In the genomic region with DNA sequence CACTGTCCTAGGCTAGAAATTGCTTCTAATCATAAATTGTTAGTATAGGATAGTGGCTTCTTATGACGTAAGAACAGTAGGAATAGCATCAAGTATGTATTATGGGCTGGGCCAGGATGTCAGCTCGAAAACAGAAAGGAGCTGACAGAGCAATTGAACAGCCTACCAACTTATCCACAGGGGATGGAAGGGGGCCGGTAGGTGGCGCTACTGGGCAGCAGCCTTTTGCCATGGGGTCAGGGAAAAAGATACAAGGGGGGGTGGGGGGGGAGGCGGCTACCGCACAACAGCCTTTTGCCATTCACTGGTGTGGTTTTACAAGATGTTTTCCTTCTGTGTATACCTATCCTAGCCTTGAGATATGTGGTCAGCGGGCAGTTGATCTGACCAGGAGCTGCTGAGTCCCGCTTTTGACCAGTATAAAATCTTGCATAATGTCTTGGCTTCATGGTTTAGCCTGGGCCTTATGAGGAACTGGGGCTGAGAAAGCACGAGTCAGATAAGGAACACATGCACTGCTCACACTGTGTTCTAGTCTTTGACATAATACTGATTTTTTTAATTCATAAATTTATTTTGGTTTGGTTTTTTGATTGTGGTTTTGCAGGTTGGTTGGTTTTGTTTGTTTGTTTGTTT, we compare ENCODE assay signal across 9 mouse cellular contexts. TPM values are rescaled to one million over a fixed set of nuclear protein-coding genes. Genes with fewer than 3 reads are reported as not detected.
DNase-seq lines count a peak whose midpoint lies in the region; ATAC-seq and TF ChIP-seq lines count a peak whose summit lies in the region.
"Had no signal": no experiment of that assay in that cellular context is flagged by ENCODE, and none has a peak within 500 bp of the region (broad histone marks: within the 10 kb centered on the region; RNA-seq: fewer than 3 reads in every experiment).

No protein-coding gene starts in this region.

- no peaks in the 10 kb centered on the region for H3K9me3 ChIP-seq in intestine, postnatal 0 days (ENCODE audit: control insufficient read depth)
- no peaks in the 10 kb centered on the region for H3K9me3 ChIP-seq in intestine, embryonic 16.5 days (ENCODE audit: control insufficient read depth, low read length)
- no peaks in the 10 kb centered on the region for H3K9me3 ChIP-seq in MEL (replicated peaks; ENCODE audit: insufficient read depth, low read length)
- H3K9me3 ChIP-seq in embryonic facial prominence, embryonic 11.5 days (replicated peaks; ENCODE audit: control insufficient read depth, low read length), result no peaks in the 10 kb centered on the region
- no peaks in the 10 kb centered on the region for H3K9me3 ChIP-seq in forebrain, embryonic 10.5 days
- H3K9me3 ChIP-seq: embryonic facial prominence, embryonic 12.5 days had no signal

- no peaks in the 10 kb centered on the region for H3K27me3 ChIP-seq in intestine, postnatal 0 days (replicated peaks; ENCODE audit: control insufficient read depth, insufficient read depth, low read length)
- H3K27me3 ChIP-seq in intestine, embryonic 16.5 days (replicated peaks; ENCODE audit: control insufficient read depth, insufficient read depth, low read length), result no peaks in the 10 kb centered on the region
- H3K27me3 ChIP-seq in MEL (ENCODE audit: control insufficient read depth in 1 of 2, insufficient read depth in 2 of 2, low read length in 2 of 2), result no peaks in the 10 kb centered on the region; a peak in 1 of 4 replicates
- H3K27me3 ChIP-seq in embryonic facial prominence, embryonic 11.5 days (ENCODE audit: control insufficient read depth, insufficient read depth, low read length), result no peaks in the 10 kb centered on the region
- no peaks in the 10 kb centered on the region for H3K27me3 ChIP-seq in forebrain, embryonic 10.5 days (ENCODE audit: poor library complexity, severe bottlenecking)
- H3K27me3 ChIP-seq: embryonic facial prominence, embryonic 12.5 days had no signal

- no peaks in the 10 kb centered on the region for H3K4me1 ChIP-seq in intestine, postnatal 0 days (replicated peaks; ENCODE audit: control insufficient read depth, insufficient read depth, low read length)
- H3K4me1 ChIP-seq in intestine, embryonic 16.5 days (ENCODE audit: control insufficient read depth, insufficient read depth, low read length), result no peaks in the 10 kb centered on the region
- no peaks in the 10 kb centered on the region for H3K4me1 ChIP-seq in MEL (ENCODE audit: control insufficient read depth in 1 of 2, insufficient read depth in 2 of 2, low read length in 2 of 2)
- no peaks in the 10 kb centered on the region for H3K4me1 ChIP-seq in embryonic facial prominence, embryonic 11.5 days (ENCODE audit: control insufficient read depth, insufficient read depth, low read length)
- no peaks in the 10 kb centered on the region for H3K4me1 ChIP-seq in forebrain, embryonic 10.5 days
- H3K4me1 ChIP-seq: embryonic facial prominence, embryonic 12.5 days had no signal

- no peaks in the 10 kb centered on the region for H3K79me2 ChIP-seq in MEL (ENCODE audit: control insufficient read depth, insufficient read depth, low read length, poor library complexity)

- peak; percentile 39 to 50 for DNase-seq in B cell, adult 2 months
- peak; percentile 70 for DNase-seq in MEL (ENCODE audit: low read depth, low spot score)
- DNase-seq in embryonic facial prominence, embryonic 11.5 days (ENCODE audit: low spot score), result peak; percentile 39
- peak; percentile 36 for DNase-seq in mesoderm, embryonic 11.5 days (ENCODE audit: low read depth, low spot score)
- DNase-seq in forebrain, embryonic 10.5 days (ENCODE audit: extremely low spot score, low spot score), result no peak

- ATAC-seq in intestine, postnatal 0 days, result no peak
- ATAC-seq in intestine, embryonic 16.5 days, result no peak
- ATAC-seq in embryonic facial prominence, embryonic 11.5 days (replicated peaks; ENCODE audit: insufficient number of reproducible peaks, low FRiP score, low TSS enrichment, low read depth), result no peak

- no peaks in the 10 kb centered on the region for H3K36me3 ChIP-seq in intestine, postnatal 0 days (ENCODE audit: control insufficient read depth, insufficient read depth)
- H3K36me3 ChIP-seq in intestine, embryonic 16.5 days (ENCODE audit: control insufficient read depth, insufficient read depth, low read length), result no peaks in the 10 kb centered on the region
- peaks cover 0 to 2% of the 10 kb centered on the region in 2 experiments; a peak in 2 of 4 replicates for H3K36me3 ChIP-seq in MEL (ENCODE audit: control insufficient read depth in 1 of 2, insufficient read depth in 2 of 2, low read length in 2 of 2)
- no peaks in the 10 kb centered on the region for H3K36me3 ChIP-seq in embryonic facial prominence, embryonic 11.5 days (replicated peaks; ENCODE audit: control insufficient read depth, insufficient read depth, low read depth, low read length)
- no peaks in the 10 kb centered on the region for H3K36me3 ChIP-seq in forebrain, embryonic 10.5 days (replicated peaks)
- H3K36me3 ChIP-seq: embryonic facial prominence, embryonic 12.5 days had no signal

- no peak for TF ChIP-seq POLR2A in MEL (IDR thresholded peaks at IDR 0.05; ENCODE audit: control insufficient read depth in 1 of 2, insufficient read depth in 1 of 2, low read depth in 1 of 2, low read length in 2 of 2, poor library complexity in 1 of 2)

- H3K4me3 ChIP-seq in intestine, postnatal 0 days (ENCODE audit: low read depth, low read length), result no peak overlapping the region
- H3K4me3 ChIP-seq in intestine, embryonic 16.5 days (ENCODE audit: low read length), result no peak overlapping the region
- no peak overlapping the region for H3K4me3 ChIP-seq in MEL (ENCODE audit: control insufficient read depth in 1 of 2, insufficient read depth in 1 of 2, low read depth in 2 of 2, low read length in 2 of 2)
- no peak overlapping the region for H3K4me3 ChIP-seq in embryonic facial prominence, embryonic 11.5 days (ENCODE audit: low read depth, low read length)
- no peak overlapping the region for H3K4me3 ChIP-seq in forebrain, embryonic 10.5 days
- H3K4me3 ChIP-seq: embryonic facial prominence, embryonic 12.5 days had no signal

- WGBS in intestine, postnatal 0 days, result 44% methylated on average over 9 of the region's 9 CpGs
- WGBS in intestine, embryonic 16.5 days, result 45% methylated on average over 9 of the region's 9 CpGs
- WGBS in embryonic facial prominence, embryonic 11.5 days, result 37% methylated on average over 8 of the region's 9 CpGs
- WGBS in forebrain, embryonic 10.5 days, result 37% methylated on average over 9 of the region's 9 CpGs

- no peak for TF ChIP-seq EP300 in MEL (IDR thresholded peaks at IDR 0.05; ENCODE audit: low read depth in 1 of 2, low read length in 2 of 2)

- TF ChIP-seq CTCF in intestine, postnatal 0 days (IDR thresholded peaks at IDR 0.05; ENCODE audit: low read depth), result peak; percentile 64
- TF ChIP-seq CTCF in MEL (IDR thresholded peaks at IDR 0.05 in 2 of 3, conservative IDR thresholded peaks at IDR 0.05 in 1 of 3; ENCODE audit: control insufficient read depth in 1 of 3, insufficient read depth in 1 of 3, low read depth in 2 of 3, low read length in 3 of 3, poor library complexity in 1 of 3, severe bottlenecking in 1 of 3), result peak; percentile 59 to 89 (median 59)

- H3K9ac ChIP-seq in intestine, postnatal 0 days (ENCODE audit: low read depth, low read length), result no peak overlapping the region
- no peak overlapping the region for H3K9ac ChIP-seq in intestine, embryonic 16.5 days (ENCODE audit: low read depth, low read length)
- no peak overlapping the region; the same call in 1 of the 2 replicates for H3K9ac ChIP-seq in MEL (ENCODE audit: control insufficient read depth, low read depth, low read length, poor library complexity, severe bottlenecking)
- no peak overlapping the region for H3K9ac ChIP-seq in embryonic facial prominence, embryonic 11.5 days (replicated peaks; ENCODE audit: low read length)
- H3K9ac ChIP-seq: embryonic facial prominence, embryonic 12.5 days had no signal

- H3K4me2 ChIP-seq in intestine, postnatal 0 days (replicated peaks; ENCODE audit: low read depth), result no peak overlapping the region
- H3K4me2 ChIP-seq in intestine, embryonic 16.5 days (ENCODE audit: low read depth, low read length), result no peak overlapping the region
- no peak overlapping the region for H3K4me2 ChIP-seq in embryonic facial prominence, embryonic 11.5 days (ENCODE audit: low read depth, low read length)
- H3K4me2 ChIP-seq: embryonic facial prominence, embryonic 12.5 days had no signal

- TF ChIP-seq RAD21 in MEL (IDR thresholded peaks at IDR 0.05; ENCODE audit: low read depth, low read length), result peak; percentile 4

- no peak overlapping the region for H3K27ac ChIP-seq in intestine, postnatal 0 days (ENCODE audit: low read depth, low read length)
- no peak overlapping the region for H3K27ac ChIP-seq in intestine, embryonic 16.5 days (ENCODE audit: low read length)
- H3K27ac ChIP-seq in MEL (ENCODE audit: control insufficient read depth, low read depth, low read length), result no peak overlapping the region
- no peak overlapping the region for H3K27ac ChIP-seq in embryonic facial prominence, embryonic 11.5 days (replicated peaks; ENCODE audit: low read depth, low read length)
- no peak overlapping the region for H3K27ac ChIP-seq in forebrain, embryonic 10.5 days
- H3K27ac ChIP-seq: embryonic facial prominence, embryonic 12.5 days had no signal

RNA-seq across cellular contexts. Expression of a gene that starts 10.4 kb away (rescaled TPM):
- 1,275 and 1,389 TPM in 2 replicates for polyA plus RNA-seq in intestine, postnatal 0 days (2015; fragmentation: Nextera tagmentation; extraction: Ambion mirVana)
- polyA plus RNA-seq in intestine, embryonic 16.5 days (2015; fragmentation: Nextera tagmentation; extraction: Ambion mirVana), result 256 and 345 TPM in 2 replicates
- not detected in 2 replicates for total RNA-seq in MEL (2012; rRNA removed)
- not detected for polyA plus RNA-seq in MEL (2012; ENCODE audit: insufficient read depth in 1 of 2, insufficient read length in 2 of 2, low read depth in 1 of 2, low replicate concordance in 2 of 2, missing spikeins in 1 of 2)
- polyA plus RNA-seq in embryonic facial prominence, embryonic 11.5 days (2014; fragmentation: Nextera tagmentation; extraction: Ambion mirVana), result not detected in 2 replicates
- not detected in 2 replicates for polyA plus RNA-seq in forebrain, embryonic 10.5 days (2016; fragmentation: Nextera tagmentation; extraction: Ambion mirVana)
- total RNA-seq: layer of hippocampus, postnatal 36 days had no signal
- polyA plus RNA-seq: embryonic facial prominence, embryonic 12.5 days had no signal

RNA-seq across cellular contexts. Expression of a gene that starts 12.9 kb away (rescaled TPM):
- polyA plus RNA-seq in intestine, postnatal 0 days (2015; fragmentation: Nextera tagmentation; extraction: Ambion mirVana), result 2.7 and 3.6 TPM in 2 replicates
- 0.10 TPM in 1 of 2 replicates, not detected in the other for polyA plus RNA-seq in intestine, embryonic 16.5 days (2015; fragmentation: Nextera tagmentation; extraction: Ambion mirVana)
- total RNA-seq in MEL (2012; rRNA removed), result not detected in 2 replicates
- under 1 TPM in 1 of 2 experiments, not detected in 1; 0.04 TPM for polyA plus RNA-seq in MEL (2012; ENCODE audit: insufficient read depth in 1 of 2, insufficient read length in 2 of 2, low read depth in 1 of 2, low replicate concordance in 2 of 2, missing spikeins in 1 of 2)
- not detected in 2 replicates for polyA plus RNA-seq in embryonic facial prominence, embryonic 11.5 days (2014; fragmentation: Nextera tagmentation; extraction: Ambion mirVana)
- polyA plus RNA-seq in forebrain, embryonic 10.5 days (2016; fragmentation: Nextera tagmentation; extraction: Ambion mirVana), result not detected in 2 replicates
- total RNA-seq: layer of hippocampus, postnatal 36 days had no signal
- polyA plus RNA-seq: embryonic facial prominence, embryonic 12.5 days had no signal

RNA-seq across cellular contexts. Expression of a gene that starts 22.1 kb away (rescaled TPM):
- polyA plus RNA-seq in intestine, postnatal 0 days (2015; fragmentation: Nextera tagmentation; extraction: Ambion mirVana), result not detected in 2 replicates
- polyA plus RNA-seq in intestine, embryonic 16.5 days (2015; fragmentation: Nextera tagmentation; extraction: Ambion mirVana), result not detected in 2 replicates
- total RNA-seq in MEL (2012; rRNA removed), result not detected in 2 replicates
- not detected for polyA plus RNA-seq in MEL (2012; ENCODE audit: insufficient read depth in 1 of 2, insufficient read length in 2 of 2, low read depth in 1 of 2, low replicate concordance in 2 of 2, missing spikeins in 1 of 2)
- polyA plus RNA-seq in embryonic facial prominence, embryonic 11.5 days (2014; fragmentation: Nextera tagmentation; extraction: Ambion mirVana), result not detected in 2 replicates
- polyA plus RNA-seq in forebrain, embryonic 10.5 days (2016; fragmentation: Nextera tagmentation; extraction: Ambion mirVana), result not detected in 2 replicates
- total RNA-seq: layer of hippocampus, postnatal 36 days had no signal
- polyA plus RNA-seq: embryonic facial prominence, embryonic 12.5 days had no signal

RNA-seq across cellular contexts. Expression of a gene that starts 44.5 kb away (rescaled TPM):
- 0.64 and 0.67 TPM in 2 replicates for polyA plus RNA-seq in intestine, postnatal 0 days (2015; fragmentation: Nextera tagmentation; extraction: Ambion mirVana)
- 0.95 and 1.1 TPM in 2 replicates for polyA plus RNA-seq in intestine, embryonic 16.5 days (2015; fragmentation: Nextera tagmentation; extraction: Ambion mirVana)
- total RNA-seq in MEL (2012; rRNA removed), result 0.73 and 2.1 TPM in 2 replicates
- 1 to 10 TPM in 1 of 2 experiments, not detected in 1; 4.8 TPM for polyA plus RNA-seq in MEL (2012; ENCODE audit: insufficient read depth in 1 of 2, insufficient read length in 2 of 2, low read depth in 1 of 2, low replicate concordance in 2 of 2, missing spikeins in 1 of 2)
- 0.74 and 2.1 TPM in 2 replicates for polyA plus RNA-seq in embryonic facial prominence, embryonic 11.5 days (2014; fragmentation: Nextera tagmentation; extraction: Ambion mirVana)
- 1.1 and 1.2 TPM in 2 replicates for polyA plus RNA-seq in forebrain, embryonic 10.5 days (2016; fragmentation: Nextera tagmentation; extraction: Ambion mirVana)

Comparison
In these comparisons a context has a peak if more than half of its experiments do, and no peak if none do; other contexts are left out.
1. RNA of a gene that starts 10.4 kb away (polyA plus RNA-seq): 1,275 to 1,389 TPM in intestine, postnatal 0 days and 256 to 345 TPM in intestine, embryonic 16.5 days; not detected in forebrain, embryonic 10.5 days, not detected in MEL and not detected in embryonic facial prominence, embryonic 11.5 days; every median in the first group is over 100 times any median in the second.